Mouse (Mus musculus) heart, embryonic 10.5 days (tissue): ENCODE measurements around the gene Rbpj. TPM values are rescaled to one million over a fixed set of nuclear protein-coding genes. Genes with fewer than 3 reads are reported as not detected.
"Not testable (repeated sequence)": the region's sequence is repeated elsewhere in the genome, so short reads cannot be mapped to it uniquely, and the experiment has no call there.

Experiments used
- DNase-seq: peaks from one replicate; pipeline ENCODE4 v3.0.0-alpha.2; 2017; ENCODE audit warnings: low spot score
- H3K27ac ChIP-seq: fragments of 300-500 bp; sonication (generic); 2 replicates; pipeline ENCODE4 v1.5.1; 2016; ENCODE audit warnings: mild to moderate bottlenecking
- H3K27me3 ChIP-seq: fragments of 300-500 bp; sonication (generic); 2 replicates; pipeline ENCODE4 v1.6.1; 2016; ENCODE audit warnings: mild to moderate bottlenecking; ENCODE audit not compliant: poor library complexity, insufficient read depth, severe bottlenecking
- H3K36me3 ChIP-seq: fragments of 300-500 bp; sonication (generic); 2 replicates; pipeline ENCODE4 v1.6.1; 2016; ENCODE audit warnings: mild to moderate bottlenecking, moderate library complexity
- H3K4me1 ChIP-seq: fragments of 300-500 bp; sonication (generic); 2 replicates; pipeline ENCODE4 v1.6.1; 2016; ENCODE audit warnings: mild to moderate bottlenecking
- H3K4me3 ChIP-seq: fragments of 300-500 bp; sonication (generic); 2 replicates; pipeline ENCODE4 v1.5.1; 2016; ENCODE audit warnings: mild to moderate bottlenecking, moderate library complexity
- H3K9me3 ChIP-seq: fragments of 300-500 bp; sonication (generic); 2 replicates; pipeline ENCODE4 v1.6.1; 2016; ENCODE audit warnings: mild to moderate bottlenecking, moderate library complexity
- WGBS: fragments of 180-500 bp; shearing (Covaris S2); methylation state at CpG from one replicate; pipeline ENCODE4 v1.1.7; 2016; 5-methylcytosine and 5-hydroxymethylcytosine counted together
- polyA plus RNA-seq: library from polyadenylated mRNA; unstranded; fragments of >200 nt; fragmentation: Nextera tagmentation; extraction: Ambion mirVana; gene quantifications from 2 replicates; pipeline ENCODE4 v1.2.1, GENCODE M21; 2016

Rbpj gene
- polyA plus RNA-seq, 1 experiment from 2014 or later: 24.6 TPM

DNA sequence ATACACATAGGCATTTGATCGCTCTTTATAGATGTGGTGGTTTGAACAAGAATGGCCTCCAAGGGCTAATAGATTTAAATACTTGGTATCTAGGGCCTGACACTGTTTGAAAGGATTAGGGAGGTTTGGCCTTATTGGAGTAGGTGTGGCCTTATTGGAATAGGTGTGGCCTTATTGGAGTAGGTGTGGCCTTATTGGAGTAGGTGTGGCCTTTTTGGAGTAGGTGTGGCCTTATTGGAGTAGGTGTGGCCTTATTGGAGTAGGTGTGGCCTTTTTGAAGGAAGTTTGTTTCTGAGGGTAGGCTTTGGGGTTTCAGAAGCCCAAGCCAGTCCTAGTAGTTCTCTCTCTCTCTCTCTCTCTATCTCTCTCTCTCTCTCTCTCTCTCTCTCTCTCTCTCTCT lies 84.4 kb downstream of the Rbpj start:
- not testable (repeated sequence) for H3K4me3 ChIP-seq, H3K4me1 ChIP-seq, H3K27ac ChIP-seq, DNase-seq, H3K36me3 ChIP-seq, H3K27me3 ChIP-seq, H3K9me3 ChIP-seq
- WGBS: 100% methylated on average over 1 of the region's 1 CpGs

DNA sequence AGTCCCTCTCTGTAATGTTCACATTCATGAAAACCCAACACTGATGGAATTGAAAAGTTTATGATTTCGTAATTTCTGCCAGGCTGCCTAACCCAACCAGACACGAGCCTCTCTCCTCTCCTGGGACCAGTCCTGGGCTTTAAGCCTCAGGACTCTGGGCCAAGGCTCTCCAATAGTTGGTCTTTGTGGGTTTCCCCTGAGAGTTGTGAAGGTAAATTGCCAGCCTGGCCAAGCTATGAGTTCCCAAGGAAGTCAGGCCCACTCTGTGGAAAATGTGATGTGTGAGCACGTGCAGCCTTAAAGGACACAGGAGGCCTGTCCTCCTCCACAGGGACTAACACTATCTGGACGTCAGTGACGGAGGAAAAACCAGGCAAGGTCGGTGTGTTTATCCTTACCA lies 85.4 kb downstream of the Rbpj start:
- Histone ChIP-seq H3K4me3 (no peak overlapping the region), H3K27ac (no peak overlapping the region), H3K36me3 (no peaks in the 10 kb centered on the region), H3K27me3 (no peaks in the 10 kb centered on the region), H3K9me3 (no peaks in the 10 kb centered on the region), H3K4me1 (no peaks in the 10 kb centered on the region)
- DNase-seq: no peak
- WGBS: 67% methylated on average over 6 of the region's 6 CpGs

DNA sequence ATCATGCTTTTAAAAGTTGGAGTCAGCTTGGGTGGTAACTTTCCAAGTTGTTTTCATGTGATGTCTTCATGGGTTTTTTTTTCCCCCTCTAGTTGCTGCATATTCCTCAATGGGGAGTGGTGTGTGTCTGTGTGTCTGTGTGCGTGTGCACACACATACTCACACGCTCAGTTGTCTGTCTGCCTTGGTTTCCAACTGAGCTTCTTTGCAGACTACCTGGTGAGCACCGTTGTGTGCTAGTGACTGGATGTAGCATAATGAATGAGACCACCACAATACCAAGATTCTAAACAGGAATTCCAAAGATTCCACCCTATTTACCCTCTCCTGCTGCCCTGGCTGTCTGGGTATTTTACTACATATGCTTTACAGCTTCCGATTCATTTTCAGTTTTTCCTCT lies 86.0 kb downstream of the Rbpj start:
- DNase-seq: no peak
- H3K27me3 ChIP-seq: no peaks in the 10 kb centered on the region
- no peaks in the 10 kb centered on the region for H3K4me1 ChIP-seq
- WGBS: 82% methylated on average over 4 of the region's 4 CpGs
- no peaks in the 10 kb centered on the region for H3K36me3 ChIP-seq
- no peak overlapping the region for H3K4me3 ChIP-seq
- no peak overlapping the region for H3K27ac ChIP-seq
- no peaks in the 10 kb centered on the region for H3K9me3 ChIP-seq

DNA sequence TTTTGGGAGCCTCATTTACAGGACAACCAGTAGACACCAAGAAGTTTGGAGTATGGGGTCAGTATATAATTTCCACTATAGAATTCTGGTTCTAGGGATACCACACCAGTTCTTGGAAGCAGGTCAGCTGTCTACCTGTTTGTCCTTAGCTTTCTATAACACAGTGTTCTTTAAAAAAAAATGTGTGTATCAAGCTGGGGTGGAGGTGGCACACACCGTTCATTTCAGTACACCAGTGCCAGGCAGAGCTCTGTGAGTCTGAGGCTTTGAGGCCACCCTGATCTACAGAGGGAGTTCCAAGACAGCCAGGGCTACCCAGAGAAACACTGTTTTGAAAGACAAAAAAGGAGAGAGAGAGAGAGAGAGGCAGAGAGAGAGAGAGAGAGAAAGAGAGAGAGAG lies 87.3 kb downstream of the Rbpj start:
- WGBS: 95% methylated on average over 1 of the region's 1 CpGs
- no peaks in the 10 kb centered on the region for H3K9me3 ChIP-seq
- H3K36me3 ChIP-seq: no peaks in the 10 kb centered on the region
- DNase-seq: no peak
- H3K27ac ChIP-seq: no peak overlapping the region
- no peaks in the 10 kb centered on the region for H3K27me3 ChIP-seq
- no peak overlapping the region for H3K4me3 ChIP-seq
- no peaks in the 10 kb centered on the region for H3K4me1 ChIP-seq

DNA sequence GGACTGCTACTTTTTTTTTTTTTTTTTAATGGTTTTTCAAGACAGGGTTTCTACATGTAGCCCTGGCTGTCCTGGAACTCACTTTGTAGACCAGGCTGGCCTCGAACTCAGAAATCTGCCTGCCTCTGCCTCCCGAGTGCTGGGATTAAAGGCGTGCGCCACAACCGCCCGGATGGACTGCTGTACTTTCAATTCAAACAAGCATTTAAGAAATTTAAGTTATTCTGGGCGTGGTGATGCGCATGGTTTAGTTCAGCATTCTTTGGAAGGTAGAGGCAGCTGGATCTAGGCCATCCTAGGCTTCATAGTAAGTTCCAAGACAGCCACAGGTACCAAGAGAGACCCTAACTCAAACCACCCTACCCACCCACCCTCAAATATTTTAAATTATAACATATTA lies 88.2 kb downstream of the Rbpj start:
- WGBS: 89% methylated on average over 8 of the region's 8 CpGs
- Histone ChIP-seq H3K4me1 (no peaks in the 10 kb centered on the region), H3K27ac (no peak overlapping the region), H3K9me3 (no peaks in the 10 kb centered on the region), H3K27me3 (no peaks in the 10 kb centered on the region), H3K36me3 (no peaks in the 10 kb centered on the region), H3K4me3 (no peak overlapping the region)
- DNase-seq: no peak

DNA sequence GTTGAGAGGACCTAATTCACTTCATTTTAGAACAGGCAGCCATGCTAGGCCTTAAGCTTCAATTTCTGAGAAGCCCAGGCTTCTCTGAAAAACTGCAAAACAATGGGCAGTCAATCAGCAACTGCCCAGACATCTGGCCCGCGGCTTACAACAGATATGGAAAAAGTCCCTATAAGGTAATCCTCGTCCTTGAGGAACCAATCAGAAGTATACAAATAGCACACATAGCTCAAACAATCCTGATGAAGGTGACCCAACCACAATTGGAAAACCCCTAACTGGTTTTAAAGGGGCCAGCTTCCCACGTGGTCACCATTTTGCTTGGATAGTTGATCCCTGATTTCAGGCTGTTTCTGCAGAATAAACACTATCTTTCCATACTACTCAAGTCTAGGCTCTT lies 89.0 kb downstream of the Rbpj start:
- no peak overlapping the region for H3K4me3 ChIP-seq
- no peaks in the 10 kb centered on the region for H3K36me3 ChIP-seq
- H3K27me3 ChIP-seq: no peaks in the 10 kb centered on the region
- H3K9me3 ChIP-seq: no peaks in the 10 kb centered on the region
- H3K27ac ChIP-seq: no peak overlapping the region
- 78% methylated on average over 4 of the region's 4 CpGs for WGBS
- DNase-seq: no peak
- no peaks in the 10 kb centered on the region for H3K4me1 ChIP-seq

DNA sequence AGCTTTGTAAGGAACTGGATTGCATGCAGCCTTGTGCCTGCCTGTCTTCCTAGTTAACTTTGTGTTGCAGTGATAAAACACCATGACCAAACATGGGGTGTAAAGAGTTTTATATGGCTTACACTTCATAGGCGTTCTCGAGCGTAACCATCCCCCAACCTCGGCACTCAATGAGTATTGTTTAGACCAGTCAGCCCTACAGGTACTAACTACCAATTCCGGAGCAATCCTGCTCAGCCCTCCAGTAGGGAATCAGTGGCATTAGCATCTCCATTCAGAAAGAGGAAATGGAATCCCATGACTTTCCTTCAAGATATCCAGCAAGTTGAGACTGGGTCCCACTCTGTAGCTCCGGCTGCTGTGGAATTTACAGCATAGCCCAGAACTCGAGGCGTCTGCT lies 89.5 kb downstream of the Rbpj start:
- Histone ChIP-seq H3K36me3 (no peaks in the 10 kb centered on the region), H3K4me1 (no peaks in the 10 kb centered on the region), H3K27ac (no peak overlapping the region), H3K4me3 (no peak overlapping the region), H3K27me3 (no peaks in the 10 kb centered on the region), H3K9me3 (no peaks in the 10 kb centered on the region)
- no peak for DNase-seq
- 88% methylated on average over 8 of the region's 8 CpGs for WGBS

DNA sequence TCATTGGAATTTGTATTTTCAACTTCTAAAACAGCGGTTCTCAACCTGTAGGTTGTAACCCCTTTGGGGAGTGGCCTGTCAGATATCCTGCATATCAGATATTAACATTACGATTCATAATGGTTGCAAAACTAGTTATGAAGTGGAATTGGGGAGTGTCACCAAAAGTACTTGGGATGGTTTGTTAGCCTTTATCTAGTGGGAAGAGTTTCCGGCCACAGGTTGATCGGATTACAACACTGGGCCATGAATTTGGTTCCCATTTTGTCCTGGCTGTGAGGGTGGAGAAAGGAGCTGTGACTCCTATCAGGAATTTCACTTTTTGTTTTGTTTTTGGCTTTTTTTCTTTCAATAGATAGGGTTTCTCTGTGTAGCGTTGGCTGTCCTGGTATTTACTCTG lies 90.0 kb downstream of the Rbpj start:
- Histone ChIP-seq H3K4me1 (no peaks in the 10 kb centered on the region), H3K9me3 (no peaks in the 10 kb centered on the region), H3K36me3 (no peaks in the 10 kb centered on the region), H3K27ac (no peak overlapping the region), H3K27me3 (no peaks in the 10 kb centered on the region), H3K4me3 (no peak overlapping the region)
- DNase-seq: no peak
- 86% methylated on average over 5 of the region's 5 CpGs for WGBS

DNA sequence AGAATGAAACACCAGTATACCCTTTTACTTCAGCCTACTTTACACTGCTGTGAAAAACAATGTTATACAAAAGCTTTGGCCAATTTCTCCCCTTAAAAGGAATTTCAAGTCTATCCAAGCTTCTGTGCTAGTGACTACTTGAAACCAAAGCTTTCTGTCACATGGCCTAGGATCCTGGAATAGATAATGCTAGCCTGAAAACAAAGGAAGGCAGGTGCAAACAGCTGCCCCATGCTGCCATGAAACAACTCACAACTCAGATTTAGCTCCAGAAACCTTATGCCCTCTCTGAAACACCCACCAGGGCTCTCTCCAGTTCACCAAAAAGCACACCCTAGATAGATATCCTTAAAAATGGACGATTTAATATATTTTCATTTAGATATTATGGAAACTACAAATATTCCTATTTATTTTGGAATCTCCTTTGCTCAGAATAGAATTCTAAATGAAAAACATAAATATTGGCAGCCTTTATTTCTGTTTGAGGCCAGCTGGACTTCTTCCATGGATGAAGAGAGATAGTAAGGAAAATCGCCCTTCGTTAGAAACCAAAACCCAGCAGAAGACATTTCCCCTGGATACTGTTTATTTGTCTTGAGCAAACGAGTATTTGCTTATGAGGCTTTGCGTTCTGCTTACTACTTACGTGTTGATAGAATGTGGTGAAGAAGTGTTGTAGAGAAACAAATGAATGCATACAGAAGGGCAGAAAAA lies 91.8 kb downstream of the Rbpj start:
- H3K27ac ChIP-seq: no peak overlapping the region
- H3K4me1 ChIP-seq: no peaks in the 10 kb centered on the region
- no peak for DNase-seq
- H3K27me3 ChIP-seq: no peaks in the 10 kb centered on the region
- no peaks in the 10 kb centered on the region for H3K9me3 ChIP-seq
- no peak overlapping the region for H3K4me3 ChIP-seq
- H3K36me3 ChIP-seq: no peaks in the 10 kb centered on the region
- WGBS: 83% methylated on average over 6 of the region's 6 CpGs

DNA sequence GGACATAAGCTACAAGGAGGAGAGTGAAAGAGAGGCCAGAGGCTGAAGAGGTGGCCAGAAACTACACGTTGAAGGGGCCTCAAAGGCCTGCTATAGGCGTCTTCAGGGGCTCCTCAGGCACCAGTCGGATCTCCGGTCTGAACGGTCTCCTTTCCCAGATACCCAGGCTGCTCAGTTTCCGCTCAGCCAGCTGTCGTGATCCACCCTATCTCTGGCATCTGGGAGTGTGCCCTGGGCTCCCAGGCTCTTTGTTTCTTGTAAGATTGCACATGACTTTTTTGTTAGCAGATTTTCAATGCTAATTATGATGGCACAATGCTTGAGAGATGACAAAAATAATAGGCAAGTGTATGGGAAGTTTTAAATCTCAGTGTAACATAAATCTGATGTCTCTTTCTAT lies 95.2 kb downstream of the Rbpj start:
- Histone ChIP-seq H3K4me1 (no peaks in the 10 kb centered on the region), H3K9me3 (no peaks in the 10 kb centered on the region), H3K36me3 (no peaks in the 10 kb centered on the region), H3K27me3 (no peaks in the 10 kb centered on the region), H3K27ac (no peak overlapping the region), H3K4me3 (no peak overlapping the region)
- no peak for DNase-seq
- 69% methylated on average over 7 of the region's 7 CpGs for WGBS

DNA sequence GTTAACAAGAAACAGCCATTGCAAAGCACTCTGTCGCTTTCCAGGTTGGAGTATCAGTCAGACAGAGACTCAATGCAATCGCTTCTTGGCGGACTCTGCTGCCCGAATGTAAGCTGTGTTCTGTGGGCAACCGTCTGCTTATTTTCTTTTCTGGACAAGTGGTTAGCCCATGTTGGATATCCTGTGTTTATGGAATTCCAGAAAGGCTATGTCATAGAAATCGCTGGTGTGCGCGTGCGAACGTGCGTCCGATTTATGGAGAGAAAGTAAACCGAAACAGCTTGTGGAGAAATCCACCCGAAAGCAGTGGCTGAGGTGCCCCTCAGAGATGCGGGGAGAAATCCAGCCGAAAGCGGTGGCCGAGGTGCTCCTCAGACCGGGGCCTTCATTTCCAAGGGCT lies 98.4 kb downstream of the Rbpj start:
- Histone ChIP-seq H3K4me1 (no peaks in the 10 kb centered on the region), H3K9me3 (no peaks in the 10 kb centered on the region), H3K4me3 (no peak overlapping the region), H3K27ac (no peak overlapping the region), H3K36me3 (no peaks in the 10 kb centered on the region), H3K27me3 (no peaks in the 10 kb centered on the region)
- WGBS: 88% methylated on average over 19 of the region's 19 CpGs
- DNase-seq: no peak

DNA sequence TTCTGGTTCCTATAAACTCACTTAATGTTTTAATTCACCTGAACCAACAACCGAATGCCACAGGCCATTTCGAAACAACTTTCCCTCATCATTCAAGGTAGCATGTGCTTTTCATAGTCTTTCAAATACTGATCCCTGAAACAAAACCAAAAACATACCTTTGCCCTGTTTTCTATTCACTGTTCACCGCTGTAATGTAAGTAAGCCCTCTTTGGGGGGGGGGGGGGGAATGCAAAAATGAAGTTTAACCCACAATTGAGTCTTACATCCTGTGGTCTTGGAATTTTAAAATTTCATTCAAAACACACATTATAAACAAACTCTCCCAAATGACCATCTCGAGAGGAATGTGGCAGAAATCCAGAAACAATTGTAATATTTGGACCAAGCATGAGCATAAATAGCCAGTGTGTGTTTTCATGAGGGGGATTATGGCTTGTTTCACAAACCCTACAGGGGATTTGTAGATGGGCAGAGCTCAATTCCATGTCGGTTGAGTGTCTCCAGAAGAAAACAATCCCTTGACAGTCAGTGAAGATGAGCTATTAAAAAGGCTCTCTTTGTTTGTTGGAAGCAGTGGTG lies 99.4 kb downstream of the Rbpj start:
- H3K27ac ChIP-seq: no peak overlapping the region
- 83% methylated on average over 5 of the region's 5 CpGs for WGBS
- H3K27me3 ChIP-seq: no peaks in the 10 kb centered on the region
- H3K4me3 ChIP-seq: no peak overlapping the region
- H3K36me3 ChIP-seq: no peaks in the 10 kb centered on the region
- no peaks in the 10 kb centered on the region for H3K4me1 ChIP-seq
- no peaks in the 10 kb centered on the region for H3K9me3 ChIP-seq
- DNase-seq: no peak

DNA sequence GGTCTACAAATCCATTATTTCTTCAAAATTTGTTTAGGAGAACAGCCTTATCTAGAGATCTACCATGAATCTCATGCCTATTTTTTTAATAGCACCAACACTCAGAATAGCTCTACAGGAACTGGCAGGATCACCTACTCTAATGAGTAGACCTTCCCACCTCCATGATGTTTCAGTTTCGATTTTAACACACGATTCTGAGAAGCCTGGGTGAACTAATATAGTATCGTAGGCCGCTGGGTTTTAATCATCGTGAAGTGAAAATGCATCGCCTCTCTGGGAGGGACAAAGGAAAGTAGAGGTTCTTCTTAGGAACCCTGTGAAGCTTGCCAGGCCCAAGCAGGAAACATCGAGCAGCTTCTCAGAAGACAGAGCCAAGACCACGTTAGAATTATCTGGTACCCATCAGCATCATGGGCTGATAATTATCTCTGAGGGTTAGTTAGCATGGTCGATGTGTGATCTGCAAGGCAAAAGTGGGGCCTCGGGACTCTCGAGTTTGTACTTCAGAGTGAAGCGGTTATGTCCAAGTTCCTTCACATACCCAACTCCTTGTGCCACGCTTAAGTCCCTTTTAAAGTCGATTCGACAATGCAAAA lies 100.6 kb downstream of the Rbpj start:
- Histone ChIP-seq H3K9me3 (no peaks in the 10 kb centered on the region), H3K27me3 (no peaks in the 10 kb centered on the region), H3K36me3 (no peaks in the 10 kb centered on the region), H3K4me1 (no peaks in the 10 kb centered on the region), H3K27ac (no peak overlapping the region), H3K4me3 (no peak overlapping the region)
- no peak for DNase-seq
- 88% methylated on average over 15 of the region's 15 CpGs for WGBS

DNA sequence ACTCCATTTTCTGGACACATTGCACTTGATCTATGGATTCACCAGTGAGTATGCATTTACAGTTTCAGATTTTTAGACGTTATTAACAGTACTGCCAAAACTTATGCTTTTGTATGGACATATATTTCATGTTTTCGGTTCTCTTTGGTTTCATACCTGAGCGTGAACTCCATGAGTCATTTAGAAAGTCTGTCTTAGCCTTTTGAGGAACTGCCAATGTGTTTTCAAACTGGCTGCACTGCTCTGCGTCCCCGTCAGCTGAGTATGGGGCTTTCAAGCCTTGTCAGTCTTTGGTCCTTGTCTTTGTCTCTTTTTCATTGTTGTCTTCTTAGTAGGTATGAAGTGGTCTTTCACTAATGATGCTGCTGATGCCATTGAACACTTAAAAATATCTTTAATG lies 106.5 kb downstream of the Rbpj start:
- no peak overlapping the region for H3K27ac ChIP-seq
- no peaks in the 10 kb centered on the region for H3K4me1 ChIP-seq
- no peaks in the 10 kb centered on the region for H3K27me3 ChIP-seq
- no peak overlapping the region for H3K4me3 ChIP-seq
- no peaks in the 10 kb centered on the region for H3K9me3 ChIP-seq
- 80% methylated on average over 5 of the region's 5 CpGs for WGBS
- no peak for DNase-seq
- H3K36me3 ChIP-seq: no peaks in the 10 kb centered on the region
